Mouse (Mus musculus): ENCODE data around the gene Lrtm2. TPM values are rescaled to one million over a fixed set of nuclear protein-coding genes. Genes with fewer than 3 reads are reported as not detected.

Lrtm2 gene
- polyA plus RNA-seq, 1 experiment from 2014 or later, result not detected

Other genes with a start within 250 kb of the Lrtm2 start
- gene Dcp1b, start 155.5 kb downstream of the Lrtm2 start, polyA plus RNA-seq (2015; fragmentation: Nextera tagmentation; extraction: Ambion mirVana), result 7.7 and 8.8 TPM in 2 replicates
- gene Cacna1c, start 134.3 kb downstream of the Lrtm2 start, polyA plus RNA-seq (2015; fragmentation: Nextera tagmentation; extraction: Ambion mirVana), result 9.8 and 9.9 TPM in 2 replicates
- not detected in 2 replicates for gene Cacna2d4, start 94.2 kb downstream of the Lrtm2 start, polyA plus RNA-seq (2015; fragmentation: Nextera tagmentation; extraction: Ambion mirVana)
- gene Adipor2, start 86.9 kb upstream of the Lrtm2 start, polyA plus RNA-seq (2015; fragmentation: Nextera tagmentation; extraction: Ambion mirVana), result 35.5 and 36.8 TPM in 2 replicates
- 2.9 and 4.1 TPM in 2 replicates for gene Fbxl14, start 148.9 kb upstream of the Lrtm2 start, polyA plus RNA-seq (2015; fragmentation: Nextera tagmentation; extraction: Ambion mirVana)
- gene Wnt5b, start 213.6 kb upstream of the Lrtm2 start, polyA plus RNA-seq (2015; fragmentation: Nextera tagmentation; extraction: Ambion mirVana), result 15.8 and 16.2 TPM in 2 replicates